9 mouse cellular contexts compared by ENCODE assay signal in the genomic region with DNA sequence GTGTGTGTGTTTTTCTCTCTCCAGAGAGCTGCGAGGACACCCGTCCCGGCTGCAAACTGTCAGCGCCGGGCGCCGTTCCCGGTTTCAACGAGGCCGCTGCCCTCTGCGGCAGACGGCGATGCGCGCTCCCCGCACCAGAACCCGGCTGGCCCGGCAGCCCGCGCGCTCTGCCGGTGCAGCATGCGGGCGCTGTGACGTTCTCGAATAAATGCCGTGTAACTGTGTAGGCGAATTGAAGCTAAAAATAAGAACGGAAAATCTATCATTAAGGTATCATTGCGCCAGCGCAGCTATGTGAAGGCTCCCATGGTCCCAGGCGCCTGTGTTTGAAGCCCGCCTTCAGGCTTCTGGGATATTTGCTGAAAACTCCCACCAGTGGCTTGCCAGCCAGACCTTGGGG. TPM values are rescaled to one million over a fixed set of nuclear protein-coding genes. Genes with fewer than 3 reads are reported as not detected.
DNase-seq lines count a peak whose midpoint lies in the region; ATAC-seq and TF ChIP-seq lines count a peak whose summit lies in the region.
"Had no signal": no experiment of that assay in that cellular context is flagged by ENCODE, and none has a peak within 500 bp of the region (broad histone marks: within the 10 kb centered on the region; RNA-seq: fewer than 3 reads in every experiment).

No protein-coding gene starts in this region.

- no peaks in the 10 kb centered on the region for H3K36me3 ChIP-seq in forebrain, embryonic 12.5 days (replicated peaks)
- no peaks in the 10 kb centered on the region for H3K36me3 ChIP-seq in hindbrain, embryonic 14.5 days (replicated peaks; ENCODE audit: control insufficient read depth, insufficient read depth)
- no peaks in the 10 kb centered on the region for H3K36me3 ChIP-seq in limb, embryonic 12.5 days

- H3K27ac ChIP-seq in bone marrow macrophage, adult 2 months (ENCODE audit: insufficient read depth, low read depth, low read length), result no peak overlapping the region
- H3K27ac ChIP-seq in forebrain, embryonic 12.5 days, result no peak overlapping the region
- no peak overlapping the region for H3K27ac ChIP-seq in hindbrain, embryonic 14.5 days
- H3K27ac ChIP-seq in limb, embryonic 12.5 days, result no peak overlapping the region
- H3K27ac ChIP-seq in olfactory bulb, adult 2 months (ENCODE audit: insufficient read depth, low read depth, low read length), result peak overlapping the region; percentile 54

- peak overlapping the region; percentile 53 for H3K4me3 ChIP-seq in bone marrow macrophage, adult 2 months (ENCODE audit: insufficient read depth, low read length)
- peak overlapping the region; percentile 47 for H3K4me3 ChIP-seq in forebrain, embryonic 12.5 days (replicated peaks)
- peak overlapping the region; percentile 51 for H3K4me3 ChIP-seq in hindbrain, embryonic 14.5 days (replicated peaks; ENCODE audit: low read length)
- peak overlapping the region; percentile 49 for H3K4me3 ChIP-seq in limb, embryonic 12.5 days (replicated peaks)
- H3K4me3 ChIP-seq in olfactory bulb, adult 2 months (ENCODE audit: insufficient read depth, low read depth, low read length), result peak overlapping the region; percentile 73

- 2% methylated on average over 32 of the region's 33 CpGs for WGBS in forebrain, embryonic 12.5 days
- under 1% methylated on average over 33 of the region's 33 CpGs for WGBS in hindbrain, embryonic 14.5 days
- under 1% methylated on average over 33 of the region's 33 CpGs for WGBS in limb, embryonic 12.5 days
- WGBS in olfactory bulb, adult 2 months, result under 1% methylated on average over 33 of the region's 33 CpGs

- no peaks in the 10 kb centered on the region for H3K4me1 ChIP-seq in bone marrow macrophage, adult 2 months (ENCODE audit: control insufficient read depth, insufficient read depth, low read length)
- peaks cover 28% of the 10 kb centered on the region for H3K4me1 ChIP-seq in forebrain, embryonic 12.5 days
- peaks cover 16% of the 10 kb centered on the region for H3K4me1 ChIP-seq in hindbrain, embryonic 14.5 days (replicated peaks; ENCODE audit: control insufficient read depth, insufficient read depth, low read length)
- H3K4me1 ChIP-seq in limb, embryonic 12.5 days (replicated peaks), result peaks cover 21% of the 10 kb centered on the region
- peaks cover 16% of the 10 kb centered on the region for H3K4me1 ChIP-seq in olfactory bulb, adult 2 months (ENCODE audit: control insufficient read depth, insufficient read depth, low read length)

- H3K4me2 ChIP-seq in forebrain, embryonic 12.5 days, result peak overlapping the region; percentile 94
- H3K4me2 ChIP-seq in hindbrain, embryonic 14.5 days (replicated peaks), result peak overlapping the region; percentile 78
- peak overlapping the region; percentile 89 for H3K4me2 ChIP-seq in limb, embryonic 12.5 days

- peak; percentile 42 to 76 for DNase-seq in adrenal gland, adult (ENCODE audit: inconsistent age in 2 of 2, low spot score in 1 of 2)
- DNase-seq in adrenal gland, postnatal 4 days (ENCODE audit: low spot score in 2 of 2), result no peak
- peak; percentile 59 for DNase-seq in hindbrain, embryonic 14.5 days (ENCODE audit: low spot score)
- no peak for DNase-seq in thymus, postnatal 0 days (ENCODE audit: low spot score)

- H3K27me3 ChIP-seq in forebrain, embryonic 12.5 days, result peaks cover 85% of the 10 kb centered on the region
- H3K27me3 ChIP-seq in hindbrain, embryonic 14.5 days (ENCODE audit: control insufficient read depth, insufficient read depth, low read length), result peaks cover 84% of the 10 kb centered on the region
- H3K27me3 ChIP-seq in limb, embryonic 12.5 days, result peaks cover 85% of the 10 kb centered on the region

- no peaks in the 10 kb centered on the region for H3K9me3 ChIP-seq in forebrain, embryonic 12.5 days
- H3K9me3 ChIP-seq in hindbrain, embryonic 14.5 days (ENCODE audit: control insufficient read depth, low read length), result no peaks in the 10 kb centered on the region
- H3K9me3 ChIP-seq in limb, embryonic 12.5 days, result no peaks in the 10 kb centered on the region

- no peak for ATAC-seq in forebrain, embryonic 12.5 days (ENCODE audit: low FRiP score)
- ATAC-seq in hindbrain, embryonic 14.5 days (ENCODE audit: low FRiP score), result no peak
- no peak for ATAC-seq in limb, embryonic 12.5 days (ENCODE audit: insufficient number of reproducible peaks, insufficient read depth, low FRiP score, low TSS enrichment, low read depth)

- H3K9ac ChIP-seq in forebrain, embryonic 12.5 days, result no peak overlapping the region
- H3K9ac ChIP-seq in hindbrain, embryonic 14.5 days, result peak overlapping the region; percentile 53; the same call in 1 of the 2 replicates
- H3K9ac ChIP-seq in limb, embryonic 12.5 days (replicated peaks), result no peak overlapping the region

- TF ChIP-seq CTCF in bone marrow macrophage, adult 2 months (IDR thresholded peaks at IDR 0.05; ENCODE audit: low read depth, low read length), result no peak
- TF ChIP-seq CTCF in olfactory bulb, adult 2 months (IDR thresholded peaks at IDR 0.05; ENCODE audit: insufficient read depth, low read depth, low read length), result no peak

- TF ChIP-seq POLR2A in bone marrow macrophage, adult 2 months (IDR thresholded peaks at IDR 0.05; ENCODE audit: borderline replicate concordance, low read depth, low read length), result no peak
- peak; percentile 57; the same call in 1 of the 2 replicates for TF ChIP-seq POLR2A in olfactory bulb, adult 2 months (IDR thresholded peaks at IDR 0.05; ENCODE audit: insufficient read depth, low read depth, low read length)

RNA-seq across cellular contexts. Expression of gene Rasgrf1, which starts 1.1 kb away (rescaled TPM):
- 1 to 10 TPM; 1.3 to 1.7 TPM for total RNA-seq in adrenal gland, postnatal 4 days (2021)
- polyA plus RNA-seq in bone marrow macrophage, adult 2 months (2012; ENCODE audit: insufficient read depth, insufficient read length, missing spikeins), result 0.51 and 0.58 TPM in 2 replicates
- polyA plus RNA-seq in forebrain, embryonic 12.5 days (2016; fragmentation: Nextera tagmentation; extraction: Ambion mirVana), result 0.18 and 0.24 TPM in 2 replicates
- polyA plus RNA-seq in hindbrain, embryonic 14.5 days (2014; fragmentation: Nextera tagmentation; extraction: Ambion mirVana), result 9.7 and 10.1 TPM in 2 replicates
- polyA plus RNA-seq in limb, embryonic 12.5 days (2016; fragmentation: Nextera tagmentation; extraction: Ambion mirVana), result 0.11 and 0.15 TPM in 2 replicates
- not detected in 2 replicates for polyA plus RNA-seq in olfactory bulb, adult 2 months (2012; ENCODE audit: insufficient read depth, insufficient read length, low replicate concordance, missing spikeins)
- polyA plus RNA-seq in thymus, postnatal 0 days (2015; fragmentation: Nextera tagmentation; extraction: Ambion mirVana), result 0.07 and 0.10 TPM in 2 replicates
- total RNA-seq: common myeloid progenitor, adult 5-6 weeks had no signal

Comparison
In these comparisons a context has a peak if more than half of its experiments do, and no peak if none do; other contexts are left out.
1. DNase-seq: peak in adrenal gland, adult (2 of 2) and hindbrain, embryonic 14.5 days (single experiment); none in adrenal gland, postnatal 4 days (0 of 2) and thymus, postnatal 0 days (single experiment).
2. Peak in every context shown above with its lines, with median percentiles within 50 percentile points of each other: H3K4me3 ChIP-seq and H3K4me2 ChIP-seq.